Mouse (Mus musculus): ENCODE measurements around the gene G6pc3. TPM values are rescaled to one million over a fixed set of nuclear protein-coding genes. Genes with fewer than 3 reads are reported as not detected.
A peak's percentile ranks its signal among the peaks of the same experiment; 100 is the strongest.

Gene G6pc3
- total and polyA plus RNA-seq, 3 experiments, result 31.3 to 72.3 (median 34.7) TPM

DNA sequence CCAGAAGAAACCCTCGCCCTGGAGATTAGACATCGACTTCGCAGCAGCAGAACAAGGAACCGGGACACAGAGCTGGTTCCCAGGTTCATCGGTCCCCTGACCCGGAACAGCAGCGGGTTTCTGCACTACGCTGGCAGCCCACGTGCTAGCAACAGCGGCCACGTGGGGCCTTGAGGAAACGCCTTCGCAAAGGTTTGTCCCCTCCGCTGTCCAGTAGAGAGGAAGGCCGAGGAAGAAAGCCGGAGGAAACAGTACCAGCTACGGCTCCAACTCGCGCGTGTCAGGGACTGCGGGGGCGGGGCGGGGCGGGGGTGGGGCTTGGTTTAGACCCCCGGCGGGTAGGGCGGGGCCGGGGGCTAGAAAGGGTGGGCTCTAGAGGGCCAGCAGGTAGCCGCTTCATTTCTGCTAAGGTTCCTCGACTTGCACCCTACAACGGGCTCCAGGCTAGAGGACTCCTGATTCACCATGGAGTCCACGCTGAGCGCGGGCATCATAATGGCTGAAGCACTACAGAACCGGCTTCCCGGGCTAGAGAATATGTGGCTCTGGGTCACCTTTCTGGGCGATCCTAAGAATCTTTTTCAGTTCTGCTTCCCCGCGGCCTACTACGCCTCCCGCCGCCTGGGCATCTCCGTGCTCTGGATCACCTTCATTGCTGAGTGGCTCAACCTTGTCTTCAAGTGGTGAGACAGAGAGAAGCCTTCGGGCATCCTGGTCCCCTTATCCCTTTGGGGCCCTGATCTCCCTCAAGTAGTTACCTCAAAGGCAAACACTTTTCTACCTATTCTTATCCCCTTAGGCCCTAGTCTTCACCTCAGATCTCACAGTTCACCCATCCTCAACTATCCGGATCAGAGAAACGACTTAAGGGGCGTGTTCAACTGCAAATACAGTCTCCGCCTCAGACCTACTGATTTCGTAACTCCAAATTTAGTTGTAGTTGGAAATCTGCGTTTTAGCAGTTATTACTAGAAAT is at the start of gene G6pc3 (continued):
- no peak; the same call in 1 of the 2 replicates for TF ChIP-seq GABPA (IDR thresholded peaks at IDR 0.05; ENCODE audit: insufficient replicate concordance, low read depth, low read length)

DNA sequence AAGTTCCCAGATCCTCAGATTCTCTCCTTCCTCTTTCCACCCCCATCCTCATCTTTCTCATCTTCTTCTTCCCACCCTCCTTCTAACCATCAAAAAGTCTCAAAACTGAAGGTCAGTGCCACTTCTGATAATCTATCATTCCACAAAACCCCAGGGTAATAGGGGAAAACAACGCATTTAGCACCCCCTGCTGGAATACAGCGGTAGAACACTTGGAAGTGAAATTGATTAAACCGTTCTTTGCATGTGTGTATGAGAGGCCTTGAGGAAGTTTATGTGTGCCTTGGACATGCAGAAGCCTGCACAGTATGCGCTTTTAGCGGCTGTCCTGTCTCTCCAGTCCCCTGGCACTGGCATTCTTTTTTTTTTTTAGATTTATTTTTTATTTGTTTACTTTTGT is 48.9 kb upstream of the G6pc3 start:
- in situ Hi-C loops (cut with MboI; ENCODE audit: low pct_ligation_motif_present, low pct_unique_long_range_greater_than_20kb, low sequenced_read_pairs), result no loop called here

DNA sequence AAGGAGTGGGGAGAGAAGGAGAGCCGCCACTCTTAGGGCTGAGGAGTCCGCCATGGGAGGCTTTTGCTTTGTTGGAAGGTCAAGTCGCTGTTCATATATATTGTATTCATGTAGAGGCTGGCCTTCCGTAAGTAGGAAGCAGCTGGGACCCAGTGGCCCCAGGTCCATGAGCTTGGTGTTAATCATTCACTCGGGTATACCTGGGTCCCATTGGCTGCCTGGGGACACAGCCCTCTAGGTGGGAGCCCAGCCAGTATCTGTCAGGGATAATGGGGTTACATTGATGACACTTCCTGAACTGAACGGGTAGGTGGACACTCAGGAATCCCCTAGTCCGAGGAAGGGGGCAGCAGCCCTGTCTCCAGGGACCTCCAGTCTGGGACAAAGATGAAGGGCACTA is 47.1 kb upstream of the G6pc3 start:
- no peak overlapping the region for H3K4me2 ChIP-seq (ENCODE audit: insufficient read depth, low read depth, poor library complexity, severe bottlenecking)
- no peak overlapping the region for H3K4me3 ChIP-seq (replicated peaks in 1 of 3; ENCODE audit: low read depth in 2 of 3, low read length in 2 of 3, poor library complexity in 1 of 3)
- dilution Hi-C loops (cut with MboI; ENCODE audit: extremely low pct_ligation_motif_present, extremely low pct_unique_long_range_greater_than_20kb, low sequenced_read_pairs) (no loop called here), in situ Hi-C loops (cut with MboI; ENCODE audit: low pct_ligation_motif_present, low pct_unique_long_range_greater_than_20kb, low sequenced_read_pairs) (no loop called here)
- no peaks in the 10 kb centered on the region for H3K79me2 ChIP-seq (replicated peaks; ENCODE audit: control insufficient read depth, extremely low read depth, insufficient read depth, poor library complexity, severe bottlenecking)
- H3K9ac ChIP-seq (ENCODE audit: insufficient read depth, low read depth), result no peak overlapping the region
- peaks cover 59% of the 10 kb centered on the region for H3K27me3 ChIP-seq (replicated peaks)
- TF ChIP-seq MEF2A (IDR thresholded peaks at IDR 0.05; ENCODE audit: borderline replicate concordance, low read depth, low read length) (no peak), ZMIZ1 (IDR thresholded peaks at IDR 0.05; ENCODE audit: low read depth, low read length) (no peak), BHLHE40 (IDR thresholded peaks at IDR 0.05; ENCODE audit: low read depth, low read length) (no peak)
- no peak overlapping the region for H3K27ac ChIP-seq (ENCODE audit: insufficient read depth, low read depth)
- peaks cover 6% of the 10 kb centered on the region for H3K9me3 ChIP-seq (replicated peaks; ENCODE audit: low read length)
- DNase-seq (ENCODE audit: extremely low read depth), result no peak
- H3K36me3 ChIP-seq (replicated peaks in 1 of 2; ENCODE audit: control insufficient read depth in 1 of 2, insufficient read depth in 1 of 2, low read length in 1 of 2), result no peaks in the 10 kb centered on the region
- peaks cover 0 to 7% of the 10 kb centered on the region in 2 experiments; a peak in 2 of 4 replicates for H3K4me1 ChIP-seq (ENCODE audit: control insufficient read depth in 1 of 2, insufficient read depth in 2 of 2)

More for the DNA sequence above, 48.9 kb upstream of the G6pc3 start:
- Histone ChIP-seq H3K9ac (ENCODE audit: insufficient read depth, low read depth) (no peak overlapping the region), H3K4me3 (replicated peaks in 1 of 3; ENCODE audit: low read depth in 2 of 3, low read length in 2 of 3, poor library complexity in 1 of 3) (no peak overlapping the region), H3K4me1 (ENCODE audit: control insufficient read depth in 1 of 2, insufficient read depth in 2 of 2) (peaks cover 0 to 7% of the 10 kb centered on the region in 2 experiments; a peak in 2 of 4 replicates), H3K79me2 (replicated peaks; ENCODE audit: control insufficient read depth, extremely low read depth, insufficient read depth, poor library complexity, severe bottlenecking) (no peaks in the 10 kb centered on the region), H3K27me3 (replicated peaks) (peaks cover 64% of the 10 kb centered on the region), H3K36me3 (replicated peaks in 1 of 2; ENCODE audit: control insufficient read depth in 1 of 2, insufficient read depth in 1 of 2, low read length in 1 of 2) (no peaks in the 10 kb centered on the region), H3K27ac (ENCODE audit: insufficient read depth, low read depth) (no peak overlapping the region), H3K9me3 (replicated peaks; ENCODE audit: low read length) (peaks cover 2% of the 10 kb centered on the region), H3K4me2 (ENCODE audit: insufficient read depth, low read depth, poor library complexity, severe bottlenecking) (no peak overlapping the region)
- dilution Hi-C loops (cut with MboI; ENCODE audit: extremely low pct_ligation_motif_present, extremely low pct_unique_long_range_greater_than_20kb, low sequenced_read_pairs), result no loop called here
- TF ChIP-seq EP300 (IDR thresholded peaks at IDR 0.05; ENCODE audit: low read length) (no peak), MEF2A (IDR thresholded peaks at IDR 0.05; ENCODE audit: borderline replicate concordance, low read depth, low read length) (peak; percentile 27; the same call in 1 of the 2 replicates), ZKSCAN1 (IDR thresholded peaks at IDR 0.05; ENCODE audit: borderline replicate concordance, low read depth, low read length) (no peak), IRF4 (IDR thresholded peaks at IDR 0.05; ENCODE audit: low read depth, low read length) (peak; percentile 19; the same call in 1 of the 2 replicates), BHLHE40 (IDR thresholded peaks at IDR 0.05; ENCODE audit: low read depth, low read length) (no peak), POLR2AphosphoS2 (IDR thresholded peaks at IDR 0.05; ENCODE audit: low read depth, low read length) (no peak), ELF1 (IDR thresholded peaks at IDR 0.05; ENCODE audit: low read depth, low read length) (0 out of 2 replicates have a peak, but pooled peaks have one; percentile 5), MAZ (IDR thresholded peaks at IDR 0.05; ENCODE audit: low read depth, low read length) (no peak), KAT2A (IDR thresholded peaks at IDR 0.05; ENCODE audit: insufficient replicate concordance, low read length) (no peak), NRF1 (IDR thresholded peaks at IDR 0.05; ENCODE audit: low read depth, low read length) (no peak), USF1 (IDR thresholded peaks at IDR 0.05; ENCODE audit: low read depth, low read length) (no peak), CHD1 (IDR thresholded peaks at IDR 0.05; ENCODE audit: low read depth, low read length) (no peak), GABPA (IDR thresholded peaks at IDR 0.05; ENCODE audit: insufficient replicate concordance, low read depth, low read length) (no peak), MAX (IDR thresholded peaks at IDR 0.05; ENCODE audit: low read length) (no peak), RAD21 (IDR thresholded peaks at IDR 0.05; ENCODE audit: low read depth, low read length) (peak; percentile 89), ZC3H11A (IDR thresholded peaks at IDR 0.05; ENCODE audit: low read depth, low read length) (peak; percentile 58), E2F4 (IDR thresholded peaks at IDR 0.05; ENCODE audit: insufficient replicate concordance, low read depth, low read length) (no peak), HCFC1 (IDR thresholded peaks at IDR 0.05; ENCODE audit: low read depth, low read length) (no peak), SMC3 (IDR thresholded peaks at IDR 0.05; ENCODE audit: low read depth, low read length) (peak; percentile 91), ETS1 (conservative IDR thresholded peaks at IDR 0.05; ENCODE audit: low read depth, low read length) (no peak), MYC (IDR thresholded peaks at IDR 0.05; ENCODE audit: low read depth, low read length) (no peak), JUND (conservative IDR thresholded peaks at IDR 0.05; ENCODE audit: low read depth, low read length) (0 out of 2 replicates have a peak, but pooled peaks have one; percentile 32), CTCF (conservative IDR thresholded peaks at IDR 0.05 in 1 of 2, IDR thresholded peaks at IDR 0.05 in 1 of 2; ENCODE audit: low read depth in 2 of 2, low read length in 2 of 2) (peak; percentile 90 to 98), SIN3A (IDR thresholded peaks at IDR 0.05; ENCODE audit: low read length) (no peak), UBTF (IDR thresholded peaks at IDR 0.05; ENCODE audit: low read depth, low read length) (no peak), NELFE (IDR thresholded peaks at IDR 0.05; ENCODE audit: low read depth, low read length) (peak; percentile 53; the same call in 1 of the 2 replicates), PAX5 (IDR thresholded peaks at IDR 0.05; ENCODE audit: low read length) (no peak)
- DNase-seq (ENCODE audit: extremely low read depth), result peak; percentile 86

Data from CH12.LX (cell line).